ENCODE assay signal across 19 mouse cellular contexts in genomic region chr4:154229569-154229968, GRCm38 (mm10). TPM values are rescaled to one million over a fixed set of nuclear protein-coding genes. Genes with fewer than 3 reads are reported as not detected.
DNase-seq lines count a peak whose midpoint lies in the region; TF ChIP-seq lines count a peak whose summit lies in the region.
"Had no signal": no experiment of that assay in that cellular context is flagged by ENCODE, and none has a peak within 500 bp of the region (broad histone marks: within the 10 kb centered on the region; RNA-seq: fewer than 3 reads in every experiment).

No protein-coding gene starts in this region.

- no peak overlapping the region for H3K4me3 ChIP-seq in gastrocnemius, adult 2 months
- H3K4me3 ChIP-seq: embryonic facial prominence, embryonic 13.5 days; embryonic facial prominence, embryonic 15.5 days; erythroblast, embryonic 14.5 days; forebrain, embryonic 10.5 days; forebrain, embryonic 12.5 days had no signal

- intact Hi-C loops in gastrocnemius, adult 2 months (cut with DNase I) = no loop called here
- intact Hi-C loops in gastrocnemius, postnatal 36 days (cut with DNase I) = no loop called here

- no peak overlapping the region for H3K27ac ChIP-seq in gastrocnemius, adult 2 months
- H3K27ac ChIP-seq: embryonic facial prominence, embryonic 13.5 days; embryonic facial prominence, embryonic 15.5 days; forebrain, embryonic 10.5 days; forebrain, embryonic 12.5 days had no signal

- peak; percentile 52 to 62 for DNase-seq in cerebellum, postnatal 25 days
- DNase-seq in cerebellum, postnatal 4 days (ENCODE audit: low spot score in 2 of 2) = no peak
- peak; percentile 59 for DNase-seq in gastrocnemius, adult 2 months
- no peak for DNase-seq in gastrocnemius, postnatal 4 days (ENCODE audit: low spot score in 2 of 2)
- DNase-seq in gastrocnemius, postnatal 25 days = peak; percentile 39
- DNase-seq in gastrocnemius, postnatal 36 days = no peak
- DNase-seq: adrenal gland, adult 2 months; adrenal gland, postnatal 10 days; adrenal gland, postnatal 25 days; cerebellum, adult 11-12 months; cerebellum, adult 8-10 months; cerebellum, adult 9-11 months; embryo, embryonic 11 days had no signal

- TF ChIP-seq CTCF in gastrocnemius, adult 2 months (IDR thresholded peaks at IDR 0.05) = no peak

RNA-seq across cellular contexts. Expression of gene Megf6, which starts 59.0 kb away (rescaled TPM):
- total RNA-seq in gastrocnemius, adult 2 months (2021) = under 1 TPM; 0.15 to 0.70 TPM
- 10 to 100 TPM; 11.3 to 11.6 TPM for total RNA-seq in gastrocnemius, postnatal 4 days (2021)
- total RNA-seq in gastrocnemius, postnatal 25 days (2021) = 1 to 10 TPM; 2.1 to 2.2 TPM
- total RNA-seq in gastrocnemius, postnatal 36 days (2021) = under 1 TPM; 0.54 TPM
- total RNA-seq: common myeloid progenitor, adult 5-6 weeks had no signal

Comparison
In these comparisons a context has a peak if more than half of its experiments do, and no peak if none do; other contexts are left out.
1. DNase-seq: peak in cerebellum, postnatal 25 days (2 of 2), gastrocnemius, adult 2 months (single experiment) and gastrocnemius, postnatal 25 days (single experiment); none in cerebellum, postnatal 4 days (0 of 2), gastrocnemius, postnatal 4 days (0 of 2) and gastrocnemius, postnatal 36 days (0 of 2).